Mouse (Mus musculus) heart, embryonic 12.5 days (tissue): ENCODE results near the gene Ank3. TPM values are rescaled to one million over a fixed set of nuclear protein-coding genes. Genes with fewer than 3 reads are reported as not detected.

Experiments
- ATAC-seq: fragments of 200-750 bp; cut with Nextera tagmentation; 2 replicates; pipeline ENCODE4 v1.8.0; 2017; ENCODE audit warnings: moderate TSS enrichment, moderate library complexity; ENCODE audit not compliant: insufficient number of reproducible peaks, low FRiP score
- H3K27ac ChIP-seq: fragments of 300-500 bp; sonication (generic); 2 replicates; pipeline ENCODE4 v1.5.1; 2016; ENCODE audit warnings: mild to moderate bottlenecking, moderate library complexity; ENCODE audit not compliant: poor library complexity, severe bottlenecking
- H3K27me3 ChIP-seq: fragments of 300-500 bp; sonication (generic); replicated peaks from 2 replicates; pipeline ENCODE4 v1.6.1; 2016; ENCODE audit warnings: mild to moderate bottlenecking, moderate library complexity
- H3K36me3 ChIP-seq: fragments of 300-500 bp; sonication (generic); 2 replicates; pipeline ENCODE4 v1.6.1; 2016; ENCODE audit warnings: mild to moderate bottlenecking, moderate library complexity
- H3K4me1 ChIP-seq: fragments of 300-500 bp; sonication (generic); replicated peaks from 2 replicates; pipeline ENCODE4 v1.6.1; 2016; ENCODE audit warnings: mild to moderate bottlenecking
- H3K4me2 ChIP-seq: fragments of 300-500 bp; sonication (generic); 2 replicates; pipeline ENCODE4 v1.6.1; 2016; ENCODE audit warnings: mild to moderate bottlenecking, moderate library complexity
- H3K4me3 ChIP-seq: fragments of 300-500 bp; sonication (generic); 2 replicates; pipeline ENCODE4 v1.5.1; 2016; ENCODE audit warnings: mild to moderate bottlenecking
- H3K9ac ChIP-seq: fragments of 300-500 bp; sonication (generic); 2 replicates; pipeline ENCODE4 v1.6.1; 2016; ENCODE audit warnings: mild to moderate bottlenecking, moderate library complexity
- H3K9me3 ChIP-seq: fragments of 300-500 bp; sonication (generic); replicated peaks from 2 replicates; pipeline ENCODE4 v1.6.1; 2016; ENCODE audit warnings: mild to moderate bottlenecking, moderate library complexity
- WGBS: fragments of 180-500 bp; shearing (Covaris S2); methylation state at CpG from one replicate; pipeline ENCODE4 v1.1.7; 2016; 5-methylcytosine and 5-hydroxymethylcytosine counted together
- polyA plus RNA-seq: library from polyadenylated mRNA; unstranded; fragments of >200 nt; fragmentation: Nextera tagmentation; extraction: Ambion mirVana; gene quantifications from 2 replicates; pipeline ENCODE4 v1.2.1, GENCODE M21; 2016

The Ank3 gene
- polyA plus RNA-seq, 1 experiment from 2014 or later, result 61.9 TPM

DNA sequence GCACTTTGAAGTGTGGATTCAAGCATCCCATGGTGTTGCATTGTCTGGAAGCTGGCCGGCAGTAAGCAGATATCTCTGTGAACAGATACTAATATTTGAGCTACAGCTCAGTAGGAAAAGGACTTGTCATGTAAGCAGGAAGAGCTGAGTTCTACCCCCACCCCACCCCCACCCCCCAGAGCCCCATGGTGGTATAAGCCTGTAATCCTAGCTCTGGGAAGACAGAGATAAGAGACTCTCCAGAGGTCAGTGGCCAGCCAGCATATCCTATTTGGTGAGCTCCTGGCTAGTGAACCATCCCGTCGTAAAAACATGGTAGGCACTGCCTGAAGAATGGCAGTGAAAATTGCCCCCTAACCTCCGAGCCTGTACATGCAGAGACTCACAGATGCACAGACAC lies 152.3 kb downstream of the Ank3 start:
- Histone ChIP-seq H3K27ac (no peak overlapping the region), H3K36me3 (0 out of 2 replicates have a peak, but pooled peaks cover 2% of the 10 kb centered on the region), H3K27me3 (no peaks in the 10 kb centered on the region), H3K4me1 (peaks cover 17% of the 10 kb centered on the region), H3K4me2 (no peak overlapping the region), H3K9me3 (no peaks in the 10 kb centered on the region), H3K9ac (no peak overlapping the region), H3K4me3 (no peak overlapping the region)
- no peak for ATAC-seq
- 17% methylated on average over 4 of the region's 4 CpGs for WGBS

- H3K36me3 ChIP-seq, result 0 out of 2 replicates have a peak, but pooled peaks cover 2% of the 10 kb centered on the region
- peaks cover 21% of the 10 kb centered on the region for H3K4me1 ChIP-seq
- H3K27ac ChIP-seq, result no peak overlapping the region; the same call in 1 of the 2 replicates
- H3K4me2 ChIP-seq, result no peak overlapping the region
- no peaks in the 10 kb centered on the region for H3K27me3 ChIP-seq
- ATAC-seq, result no peak
- 33% methylated on average over 1 of the region's 1 CpGs for WGBS
- no peak overlapping the region for H3K4me3 ChIP-seq
- H3K9me3 ChIP-seq, result no peaks in the 10 kb centered on the region
- no peak overlapping the region for H3K9ac ChIP-seq
Measured at GRCm38 (mm10) chr10:69553091-69553490, 154.5 kb downstream of the Ank3 start.

DNA sequence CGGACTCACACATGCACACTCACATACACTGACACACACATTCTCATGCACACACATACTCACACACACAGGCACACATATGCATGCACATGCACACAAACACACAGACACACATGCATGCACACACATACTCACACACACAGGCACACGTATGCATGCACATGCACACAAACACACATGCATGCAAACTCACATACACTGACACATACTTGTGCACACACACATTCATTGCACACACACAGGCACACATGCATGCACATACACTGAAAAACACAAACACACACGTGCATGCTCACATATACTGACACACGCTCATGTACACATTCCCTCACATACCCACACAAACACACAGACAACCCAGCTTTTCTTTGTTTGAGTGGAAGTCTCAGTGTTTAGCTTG lies 157.0 kb downstream of the Ank3 start:
- no peak overlapping the region for H3K4me2 ChIP-seq
- ATAC-seq, result no peak
- WGBS, result 88% methylated on average over 4 of the region's 4 CpGs
- 0 out of 2 replicates have a peak, but pooled peaks cover 2% of the 10 kb centered on the region for H3K36me3 ChIP-seq
- H3K4me1 ChIP-seq, result peaks cover 17% of the 10 kb centered on the region
- no peaks in the 10 kb centered on the region for H3K9me3 ChIP-seq
- no peak overlapping the region for H3K9ac ChIP-seq
- H3K27ac ChIP-seq, result no peak overlapping the region
- no peaks in the 10 kb centered on the region for H3K27me3 ChIP-seq
- no peak overlapping the region for H3K4me3 ChIP-seq

GRCm38 (mm10) chr10:69556278-69556677 lies 157.7 kb downstream of the Ank3 start:
- Histone ChIP-seq H3K4me2 (no peak overlapping the region), H3K27ac (no peak overlapping the region), H3K36me3 (0 out of 2 replicates have a peak, but pooled peaks cover 2% of the 10 kb centered on the region), H3K9ac (no peak overlapping the region), H3K27me3 (no peaks in the 10 kb centered on the region), H3K9me3 (no peaks in the 10 kb centered on the region), H3K4me3 (no peak overlapping the region), H3K4me1 (peaks cover 11% of the 10 kb centered on the region)
- 19% methylated on average over 13 of the region's 13 CpGs for WGBS
- ATAC-seq, result no peak

- Histone ChIP-seq H3K27me3 (no peaks in the 10 kb centered on the region), H3K9ac (no peak overlapping the region), H3K36me3 (0 out of 2 replicates have a peak, but pooled peaks cover 2% of the 10 kb centered on the region), H3K9me3 (no peaks in the 10 kb centered on the region), H3K27ac (no peak overlapping the region), H3K4me1 (peaks cover 22% of the 10 kb centered on the region), H3K4me2 (no peak overlapping the region), H3K4me3 (no peak overlapping the region)
- ATAC-seq, result no peak
- WGBS, result 67% methylated on average over 1 of the region's 1 CpGs
Measured at GRCm38 (mm10) chr10:69560237-69560636, 161.7 kb downstream of the Ank3 start.

GRCm38 (mm10) chr10:69562931-69563330 lies 164.4 kb downstream of the Ank3 start:
- H3K27me3 ChIP-seq, result no peaks in the 10 kb centered on the region
- no peak overlapping the region for H3K4me2 ChIP-seq
- no peak overlapping the region for H3K9ac ChIP-seq
- H3K4me3 ChIP-seq, result no peak overlapping the region
- no peaks in the 10 kb centered on the region for H3K9me3 ChIP-seq
- ATAC-seq, result no peak
- peaks cover 29% of the 10 kb centered on the region for H3K4me1 ChIP-seq
- 83% methylated on average over 4 of the region's 4 CpGs for WGBS
- no peak overlapping the region for H3K27ac ChIP-seq
- no peaks in the 10 kb centered on the region for H3K36me3 ChIP-seq

GRCm38 (mm10) chr10:69565052-69565451 lies 166.5 kb downstream of the Ank3 start:
- no peak for ATAC-seq
- no peak overlapping the region for H3K9ac ChIP-seq
- no peaks in the 10 kb centered on the region for H3K36me3 ChIP-seq
- H3K4me3 ChIP-seq, result no peak overlapping the region
- no peaks in the 10 kb centered on the region for H3K27me3 ChIP-seq
- H3K27ac ChIP-seq, result peak overlapping the region; percentile 79
- H3K4me1 ChIP-seq, result peaks cover 42% of the 10 kb centered on the region
- 20% methylated on average over 4 of the region's 4 CpGs for WGBS
- H3K9me3 ChIP-seq, result no peaks in the 10 kb centered on the region
- H3K4me2 ChIP-seq, result peak overlapping the region; percentile 49

- H3K27ac ChIP-seq, result peak overlapping the region; percentile 65; the same call in 1 of the 2 replicates
- WGBS, result 81% methylated on average over 5 of the region's 5 CpGs
- no peak overlapping the region for H3K4me2 ChIP-seq
- no peaks in the 10 kb centered on the region for H3K27me3 ChIP-seq
- no peak overlapping the region for H3K9ac ChIP-seq
- H3K4me3 ChIP-seq, result no peak overlapping the region
- H3K9me3 ChIP-seq, result no peaks in the 10 kb centered on the region
- H3K36me3 ChIP-seq, result no peaks in the 10 kb centered on the region
- no peak for ATAC-seq
- peaks cover 68% of the 10 kb centered on the region for H3K4me1 ChIP-seq
Measured at GRCm38 (mm10) chr10:69568976-69569375, 170.4 kb downstream of the Ank3 start.

GRCm38 (mm10) chr10:69569740-69570139 lies 171.2 kb downstream of the Ank3 start:
- Histone ChIP-seq H3K4me1 (peaks cover 66% of the 10 kb centered on the region), H3K9ac (no peak overlapping the region), H3K4me3 (no peak overlapping the region), H3K27me3 (no peaks in the 10 kb centered on the region), H3K27ac (peak overlapping the region; percentile 65), H3K9me3 (no peaks in the 10 kb centered on the region), H3K4me2 (no peak overlapping the region), H3K36me3 (no peaks in the 10 kb centered on the region)
- 49% methylated on average over 8 of the region's 8 CpGs for WGBS
- ATAC-seq, result no peak

- Histone ChIP-seq H3K4me2 (peak overlapping the region; percentile 73), H3K4me3 (peak overlapping the region; percentile 36), H3K9me3 (no peaks in the 10 kb centered on the region), H3K27ac (peak overlapping the region; percentile 65), H3K36me3 (no peaks in the 10 kb centered on the region), H3K27me3 (no peaks in the 10 kb centered on the region), H3K9ac (peak overlapping the region; percentile 66), H3K4me1 (peaks cover 70% of the 10 kb centered on the region)
- ATAC-seq, result 0 out of 2 replicates have a peak, but pooled peaks have one; percentile 3
- 23% methylated on average over 18 of the region's 18 CpGs for WGBS
Measured at GRCm38 (mm10) chr10:69570466-69571288, 172.1 kb downstream of the Ank3 start.

DNA sequence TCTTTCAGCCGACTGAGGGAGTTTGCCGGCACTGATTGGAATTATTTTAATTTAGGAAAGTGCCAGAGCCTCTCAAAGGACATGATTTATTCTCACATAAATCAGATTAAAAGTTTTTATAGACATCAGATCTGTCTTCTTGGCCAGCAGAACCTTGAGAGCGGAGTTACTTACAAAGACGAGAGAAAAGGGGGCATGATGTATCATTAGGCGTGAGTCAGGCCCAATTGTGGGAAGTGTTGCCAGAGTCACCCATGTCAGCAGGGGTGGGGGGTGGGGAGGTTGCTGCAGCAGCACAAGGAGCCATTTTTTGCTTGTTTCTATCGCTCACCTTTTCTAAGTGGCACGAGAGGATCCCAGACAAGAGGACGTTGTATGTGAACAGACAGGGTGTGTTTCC lies 172.8 kb downstream of the Ank3 start:
- Histone ChIP-seq H3K36me3 (no peaks in the 10 kb centered on the region), H3K27ac (peak overlapping the region; percentile 65), H3K4me2 (peak overlapping the region; percentile 73), H3K9ac (peak overlapping the region; percentile 66), H3K4me1 (peaks cover 71% of the 10 kb centered on the region), H3K9me3 (no peaks in the 10 kb centered on the region), H3K27me3 (no peaks in the 10 kb centered on the region), H3K4me3 (peak overlapping the region; percentile 36)
- WGBS, result 3% methylated on average over 8 of the region's 8 CpGs
- no peak for ATAC-seq
